Mouse (Mus musculus) urinary bladder, postnatal 36 days (tissue): Measurements from ENCODE around the gene Arhgef38.

Experiments
- DNase-seq, 2 experiments: peaks; one replicate each; pipeline ENCODE4 v3.0.0; 2022; ENCODE audit warnings: low spot score in 2 of 2, mixed read lengths in 1 of 2

The Arhgef38 gene

DNA sequence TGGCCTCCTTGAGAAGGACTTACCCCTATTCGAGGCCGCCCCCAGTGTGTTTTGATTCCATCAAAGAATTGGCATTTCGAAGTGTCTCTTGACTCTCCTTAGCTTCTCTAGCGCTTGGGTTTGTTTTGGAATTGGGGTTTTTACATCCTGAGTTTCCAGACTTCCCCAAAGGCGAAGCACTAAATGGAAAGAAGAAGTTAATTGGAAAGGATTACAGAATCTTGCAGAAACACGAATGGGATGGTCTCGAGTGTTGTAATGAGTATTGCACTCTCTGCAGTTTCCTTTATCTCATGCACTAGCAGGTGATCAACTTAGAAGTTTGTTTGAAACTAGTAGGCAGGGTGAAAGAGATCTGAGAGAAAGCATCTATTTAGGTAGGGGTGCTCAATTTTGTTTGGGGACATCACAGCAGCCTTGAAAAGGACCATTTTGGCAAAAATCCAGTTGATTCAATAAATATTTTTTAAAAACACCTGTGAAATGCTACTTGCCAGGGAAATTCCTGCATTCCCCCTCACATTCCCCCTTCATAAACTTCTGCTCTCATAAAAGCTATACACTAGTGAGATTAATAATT, 142.4 kb downstream of the Arhgef38 start:
- DNase-seq = no peak

GRCm38 (mm10) chr3:133091664-133092273, 143.0 kb downstream of the Arhgef38 start, which contains the start of the genes Ints12 and Gstcd:
Ints12 (plus strand) TSS chr3:133091840.
Gstcd (minus strand) TSS chr3:133092033.
- DNase-seq = peak; percentile 86 to 88

- DNase-seq = no peak
Observed at GRCm38 (mm10) chr3:133091121-133091663, 143.6 kb downstream of the Arhgef38 start.

DNA sequence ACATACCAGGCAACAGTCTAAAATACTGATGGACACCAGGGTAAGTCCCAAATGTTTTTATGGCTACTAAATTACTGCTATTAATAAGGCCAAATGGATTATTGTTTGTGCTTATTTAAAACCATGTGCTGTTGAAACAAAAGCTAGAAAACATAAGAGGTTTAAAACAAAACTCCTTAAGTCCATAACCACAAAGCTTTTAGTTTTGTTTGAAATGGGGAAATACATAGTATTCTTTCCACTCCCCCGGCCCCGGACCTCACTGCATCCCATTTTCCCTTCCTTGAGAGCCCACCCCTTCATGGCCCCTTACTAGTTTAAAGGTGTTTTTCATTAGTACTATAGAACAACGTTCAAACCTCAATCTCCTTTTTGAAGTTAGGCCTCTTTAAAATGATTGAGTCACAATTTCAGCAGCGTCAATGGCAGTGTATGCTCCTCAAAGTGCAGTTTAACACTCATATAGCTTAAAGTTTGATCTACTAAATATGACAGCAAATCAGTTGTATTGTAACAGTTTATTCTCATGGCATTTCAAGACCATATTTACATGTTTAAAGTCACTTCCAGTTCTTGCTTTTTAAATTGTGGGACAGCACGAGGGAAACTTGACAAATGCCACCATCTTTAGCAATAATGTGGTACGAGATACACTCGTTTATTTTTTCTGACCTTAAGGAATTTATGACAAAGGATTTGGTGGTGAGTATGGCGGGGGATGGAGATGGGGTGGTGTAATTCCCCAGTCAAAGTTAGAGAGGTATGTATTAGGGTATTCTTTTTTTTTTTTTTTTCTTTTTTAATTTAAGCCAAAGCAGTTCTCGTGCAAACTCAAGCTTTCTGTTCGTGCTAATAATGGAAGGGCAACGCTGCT, 144.3 kb downstream of the Arhgef38 start:
- no peak for DNase-seq

- no peak for DNase-seq
Observed at GRCm38 (mm10) chr3:133085858-133086257, 148.9 kb downstream of the Arhgef38 start.

GRCm38 (mm10) chr3:133082736-133083135, 152.0 kb downstream of the Arhgef38 start:
- no peak for DNase-seq

GRCm38 (mm10) chr3:133075560-133075959, 159.2 kb downstream of the Arhgef38 start:
- DNase-seq = no peak
